Mouse (Mus musculus) limb, embryonic 11.5 days (tissue): ENCODE measurements around the gene Wfdc1. TPM values are rescaled to one million over a fixed set of nuclear protein-coding genes. Genes with fewer than 3 reads are reported as not detected.

Source experiments
- ATAC-seq: fragments of 200-750 bp; cut with Nextera tagmentation; 2 replicates; pipeline ENCODE4 v1.8.0; 2017; ENCODE audit warnings: low read depth; ENCODE audit not compliant: insufficient number of reproducible peaks, low FRiP score, low TSS enrichment
- DNase-seq: peaks from one replicate; pipeline ENCODE4 v3.0.0-alpha.2; 2015; ENCODE audit warnings: low spot score
- H3K27ac ChIP-seq: fragments of 300-500 bp; sonication (generic); replicated peaks from 2 replicates; pipeline ENCODE4 v1.5.1; 2014; ENCODE audit warnings: low read depth, mild to moderate bottlenecking, low read length
- H3K27me3 ChIP-seq: fragments of 300-500 bp; sonication (generic); 2 replicates; pipeline ENCODE4 v1.6.1; 2014; ENCODE audit warnings: mild to moderate bottlenecking, low read length, mixed read lengths; ENCODE audit not compliant: control insufficient read depth, insufficient read depth
- H3K36me3 ChIP-seq: fragments of 300-500 bp; sonication (generic); 2 replicates; pipeline ENCODE4 v1.6.1; 2014; ENCODE audit warnings: mild to moderate bottlenecking, low read length, moderate library complexity, mixed read lengths; ENCODE audit not compliant: control insufficient read depth, insufficient read depth
- H3K4me1 ChIP-seq: fragments of 300-500 bp; sonication (generic); 2 replicates; pipeline ENCODE4 v1.6.1; 2014; ENCODE audit warnings: low read length, mixed read lengths; ENCODE audit not compliant: control insufficient read depth, insufficient read depth
- H3K4me2 ChIP-seq: fragments of 300-500 bp; sonication (generic); 2 replicates; pipeline ENCODE4 v1.6.1; 2014; ENCODE audit warnings: low read depth, mild to moderate bottlenecking, moderate library complexity; ENCODE audit not compliant: severe bottlenecking
- H3K4me3 ChIP-seq: fragments of 300-500 bp; sonication (generic); 2 replicates; pipeline ENCODE4 v1.5.1; 2014; ENCODE audit warnings: low read depth, low read length
- H3K9ac ChIP-seq: fragments of 300-500 bp; sonication (generic); 2 replicates; pipeline ENCODE4 v1.6.1; 2014; ENCODE audit warnings: mild to moderate bottlenecking, low read length
- H3K9me3 ChIP-seq: fragments of 300-500 bp; sonication (generic); 2 replicates; pipeline ENCODE4 v1.6.1; 2016; ENCODE audit warnings: low read length; ENCODE audit not compliant: control insufficient read depth
- WGBS: fragments of 180-500 bp; shearing (Covaris S2); extraction: QIAGEN DNeasy Blood & Tissue Kit; methylation state at CpG from one replicate; pipeline ENCODE4 v1.1.7; 2014; 5-methylcytosine and 5-hydroxymethylcytosine counted together
- polyA plus RNA-seq: library from polyadenylated mRNA; unstranded; fragments of >200 nt; fragmentation: Nextera tagmentation; extraction: Ambion mirVana; gene quantifications from 2 replicates; pipeline ENCODE4 v1.2.1, GENCODE M21; 2014

Gene Wfdc1
- polyA plus RNA-seq, 1 experiment from 2014 or later, result not detected

DNA sequence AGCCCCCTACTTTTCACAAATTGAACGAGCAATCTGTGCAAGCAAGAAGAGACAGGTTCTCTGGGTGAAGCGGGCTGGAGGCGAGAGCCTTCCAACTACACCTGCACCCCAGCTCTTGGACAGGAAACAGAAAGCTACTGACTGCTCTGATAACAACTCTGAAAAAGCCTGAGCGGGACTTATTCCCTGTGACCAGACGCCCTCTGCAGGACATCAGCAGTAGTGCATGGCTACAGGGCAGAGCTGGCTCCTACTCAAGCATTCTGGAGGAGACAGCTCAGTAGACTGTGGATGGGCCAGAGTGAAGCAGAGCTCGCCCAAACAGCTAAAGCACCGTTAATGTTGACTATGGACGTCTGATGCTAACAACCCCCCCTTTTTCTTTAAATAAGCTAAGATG lies 10.2 kb downstream of the Wfdc1 start:
- WGBS, result 23% methylated on average over 8 of the region's 8 CpGs
- H3K9me3 ChIP-seq, result no peaks in the 10 kb centered on the region
- no peak overlapping the region for H3K9ac ChIP-seq
- ATAC-seq (no peak), DNase-seq (peak; percentile 92)
- H3K27me3 ChIP-seq, result no peaks in the 10 kb centered on the region
- H3K27ac ChIP-seq, result no peak overlapping the region
- H3K36me3 ChIP-seq, result no peaks in the 10 kb centered on the region
- H3K4me3 ChIP-seq, result no peak overlapping the region
- no peak overlapping the region for H3K4me2 ChIP-seq
- H3K4me1 ChIP-seq, result no peaks in the 10 kb centered on the region

DNA sequence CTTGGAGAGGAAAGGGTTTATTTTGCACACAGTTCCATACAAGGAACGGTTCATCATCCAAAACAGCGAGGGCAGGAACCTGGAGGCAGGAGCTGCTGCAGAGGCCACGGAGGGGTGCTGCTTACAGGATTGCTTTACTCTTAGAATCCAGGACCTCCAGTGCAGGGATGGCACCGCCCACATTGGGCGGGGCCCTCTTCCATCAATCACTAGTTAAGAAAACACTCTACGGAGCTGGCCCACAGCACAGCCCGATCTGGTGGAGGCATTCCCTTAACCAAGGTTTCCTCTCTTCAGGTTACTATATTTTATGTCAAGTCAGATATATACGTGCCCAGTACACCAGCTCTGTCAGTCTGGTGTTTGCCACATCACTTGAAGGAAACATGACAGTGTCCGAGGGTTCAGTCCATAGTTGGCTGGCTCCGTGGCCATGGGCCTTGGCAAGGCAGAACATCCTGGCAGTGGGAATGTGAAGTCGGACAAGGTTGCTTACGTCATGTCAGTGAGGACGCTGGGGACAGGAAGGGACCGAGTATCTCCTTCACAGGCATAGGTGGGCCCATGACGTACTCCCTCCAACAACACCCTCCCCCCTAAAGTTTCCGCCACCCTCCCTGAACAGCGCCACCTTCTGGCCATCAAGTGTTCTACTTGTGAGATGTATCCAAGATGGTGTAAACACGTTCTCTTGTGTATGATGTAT lies 12.1 kb downstream of the Wfdc1 start:
- H3K4me3 ChIP-seq, result no peak overlapping the region
- H3K4me2 ChIP-seq, result no peak overlapping the region
- no peaks in the 10 kb centered on the region for H3K36me3 ChIP-seq
- H3K27me3 ChIP-seq, result no peaks in the 10 kb centered on the region
- H3K9me3 ChIP-seq, result no peaks in the 10 kb centered on the region
- H3K27ac ChIP-seq, result no peak overlapping the region
- WGBS, result 10% methylated on average over 18 of the region's 18 CpGs
- H3K4me1 ChIP-seq, result no peaks in the 10 kb centered on the region
- no peak overlapping the region for H3K9ac ChIP-seq
- DNase-seq (peak; percentile 68), ATAC-seq (no peak)

DNA sequence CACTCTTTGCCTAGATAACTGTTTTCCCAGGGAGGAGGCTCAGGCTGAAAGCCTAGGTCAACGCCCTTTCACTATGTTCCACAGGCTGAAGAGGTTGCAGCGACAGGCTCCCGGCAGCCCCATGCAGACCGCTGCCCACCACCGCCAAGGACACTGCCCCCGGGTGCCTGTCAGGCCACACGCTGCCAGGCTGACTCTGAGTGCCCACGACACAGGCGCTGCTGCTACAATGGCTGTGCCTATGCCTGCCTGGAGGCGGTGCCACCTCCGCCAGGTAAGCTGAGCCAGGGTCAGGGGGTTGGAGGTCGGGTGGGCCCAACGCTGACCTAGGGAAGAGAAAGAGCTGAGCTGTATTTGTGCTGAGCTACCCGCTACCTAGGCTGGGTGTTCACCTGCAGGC lies 13.0 kb downstream of the Wfdc1 start:
- Histone ChIP-seq H3K9me3 (no peaks in the 10 kb centered on the region), H3K4me2 (no peak overlapping the region), H3K27ac (no peak overlapping the region), H3K27me3 (no peaks in the 10 kb centered on the region), H3K36me3 (no peaks in the 10 kb centered on the region), H3K4me1 (no peaks in the 10 kb centered on the region), H3K9ac (no peak overlapping the region), H3K4me3 (no peak overlapping the region)
- 71% methylated on average over 14 of the region's 14 CpGs for WGBS
- no peak for DNase-seq
- no peak for ATAC-seq

DNA sequence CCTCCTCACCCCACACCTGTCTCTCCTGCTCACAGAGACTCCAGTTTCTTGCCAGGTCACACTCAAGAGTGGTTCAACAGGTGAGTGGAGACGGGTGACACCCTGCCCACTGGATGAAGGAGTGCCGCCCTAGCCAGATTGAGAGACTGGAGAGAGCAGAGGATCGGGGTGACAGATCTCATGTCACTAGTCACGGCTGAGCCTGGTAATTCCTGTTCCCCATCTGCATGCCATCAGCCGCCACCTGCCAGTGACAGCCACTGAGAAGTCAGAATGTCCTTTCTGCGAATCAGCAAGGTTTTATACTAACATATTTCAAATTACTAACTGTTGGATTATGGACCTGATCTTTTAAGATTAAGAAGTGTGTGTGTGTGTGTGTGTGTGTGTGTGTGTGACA lies 24.4 kb downstream of the Wfdc1 start:
- Histone ChIP-seq H3K9ac (no peak overlapping the region), H3K27me3 (no peaks in the 10 kb centered on the region), H3K4me3 (no peak overlapping the region), H3K36me3 (no peaks in the 10 kb centered on the region), H3K4me1 (no peaks in the 10 kb centered on the region; the same call in 1 of the 2 replicates), H3K9me3 (no peaks in the 10 kb centered on the region), H3K4me2 (no peak overlapping the region), H3K27ac (no peak overlapping the region)
- DNase-seq (no peak), ATAC-seq (no peak)
- WGBS, result 57% methylated on average over 6 of the region's 6 CpGs

DNA sequence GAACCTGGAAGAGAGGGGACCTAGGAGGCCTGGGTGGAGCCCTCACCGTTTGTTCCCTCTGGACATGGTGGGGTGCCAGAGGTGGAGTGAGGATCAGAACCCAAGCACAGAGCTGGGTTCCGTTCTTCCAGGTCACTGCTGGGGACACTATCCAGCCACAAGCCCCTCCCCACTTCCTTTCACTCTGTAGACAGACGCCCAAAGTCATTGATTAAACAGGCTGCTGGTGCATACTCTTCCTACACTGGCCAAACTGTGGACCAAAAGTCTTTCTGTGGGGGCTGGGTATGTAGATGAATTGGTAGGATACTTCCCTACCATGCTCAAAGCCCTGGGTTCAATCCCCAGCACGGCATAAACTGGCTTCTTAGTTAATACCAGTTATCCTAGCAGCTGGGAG lies 25.8 kb downstream of the Wfdc1 start:
- Histone ChIP-seq H3K4me3 (no peak overlapping the region), H3K4me2 (no peak overlapping the region), H3K27me3 (no peaks in the 10 kb centered on the region), H3K9me3 (no peaks in the 10 kb centered on the region), H3K9ac (no peak overlapping the region), H3K27ac (no peak overlapping the region), H3K4me1 (no peaks in the 10 kb centered on the region; the same call in 1 of the 2 replicates), H3K36me3 (no peaks in the 10 kb centered on the region)
- ATAC-seq (no peak), DNase-seq (no peak)
- 86% methylated on average over 4 of the region's 4 CpGs for WGBS

DNA sequence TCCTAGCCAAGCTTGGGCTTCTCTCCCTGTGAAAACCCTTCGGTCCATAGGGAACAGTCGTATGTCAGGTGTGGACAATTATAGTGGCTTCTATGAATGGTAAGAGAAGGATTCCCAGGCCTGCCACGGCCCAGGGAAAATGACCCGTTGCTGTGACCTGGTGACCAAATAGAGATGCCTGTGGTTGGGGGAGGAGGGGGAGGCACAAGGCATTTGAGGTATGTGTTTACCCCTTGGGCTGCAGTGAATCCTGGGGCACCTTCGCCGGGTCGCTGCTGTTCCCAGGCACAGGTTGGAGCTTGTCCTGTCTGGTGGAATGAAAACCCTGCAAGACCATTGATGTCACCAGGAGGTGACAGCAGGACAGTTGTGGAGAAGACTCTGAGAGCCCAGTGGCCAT lies 28.5 kb downstream of the Wfdc1 start:
- H3K36me3 ChIP-seq, result no peaks in the 10 kb centered on the region
- H3K27ac ChIP-seq, result no peak overlapping the region
- no peak overlapping the region for H3K9ac ChIP-seq
- ATAC-seq (no peak), DNase-seq (no peak)
- peaks cover 15% of the 10 kb centered on the region for H3K27me3 ChIP-seq
- H3K4me3 ChIP-seq, result no peak overlapping the region
- no peak overlapping the region for H3K4me2 ChIP-seq
- no peaks in the 10 kb centered on the region for H3K4me1 ChIP-seq
- WGBS, result 76% methylated on average over 7 of the region's 7 CpGs
- H3K9me3 ChIP-seq, result no peaks in the 10 kb centered on the region

DNA sequence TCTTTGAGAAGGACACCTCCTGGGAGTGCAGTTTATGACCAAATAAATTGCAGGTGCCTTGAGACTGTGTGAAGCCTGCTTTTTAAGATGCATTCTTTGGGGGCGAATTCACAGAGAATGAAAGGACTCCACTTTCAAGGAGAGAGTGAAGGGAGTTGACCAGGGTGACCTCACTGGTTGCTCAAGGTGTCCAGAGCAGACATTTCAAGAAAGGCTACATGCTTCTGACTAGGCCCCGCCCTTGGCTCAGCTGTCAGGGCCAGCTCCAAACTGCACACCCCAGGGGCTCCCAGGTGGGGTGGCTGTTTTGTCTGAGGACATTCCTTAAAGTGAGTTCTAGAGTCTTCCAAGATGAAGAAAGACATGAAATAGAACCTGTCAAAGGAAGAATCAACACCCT lies 31.0 kb downstream of the Wfdc1 start:
- Histone ChIP-seq H3K36me3 (no peaks in the 10 kb centered on the region), H3K27ac (no peak overlapping the region), H3K4me1 (no peaks in the 10 kb centered on the region), H3K4me3 (no peak overlapping the region), H3K9ac (no peak overlapping the region), H3K4me2 (no peak overlapping the region), H3K27me3 (peaks cover 35% of the 10 kb centered on the region), H3K9me3 (no peaks in the 10 kb centered on the region)
- 72% methylated on average over 2 of the region's 2 CpGs for WGBS
- DNase-seq, result no peak
- ATAC-seq, result no peak

DNA sequence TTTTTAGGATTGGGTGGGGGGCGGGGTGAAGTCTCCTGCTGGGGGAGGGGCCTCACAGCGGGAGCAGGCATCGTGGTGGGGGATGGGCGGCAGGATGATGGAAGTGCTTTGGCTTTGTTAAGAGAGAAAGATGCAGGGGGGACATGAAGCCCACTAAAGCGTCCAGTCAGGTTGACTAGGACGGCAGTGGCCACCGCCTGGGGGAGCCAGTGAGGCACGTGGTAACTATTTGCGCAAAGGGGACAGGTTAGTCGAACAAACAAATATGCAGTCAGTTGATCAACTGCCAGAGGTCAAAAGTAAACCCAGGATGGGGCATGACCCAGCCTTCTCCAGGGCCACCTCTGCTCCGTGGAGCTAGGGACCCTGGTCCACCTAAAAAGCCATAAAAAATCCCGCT lies 32.8 kb downstream of the Wfdc1 start:
- WGBS, result under 1% methylated on average over 12 of the region's 12 CpGs
- H3K36me3 ChIP-seq, result no peaks in the 10 kb centered on the region
- no peak overlapping the region for H3K4me3 ChIP-seq
- H3K9me3 ChIP-seq, result no peaks in the 10 kb centered on the region
- ATAC-seq (no peak), DNase-seq (peak; percentile 70)
- no peaks in the 10 kb centered on the region for H3K4me1 ChIP-seq
- no peak overlapping the region for H3K27ac ChIP-seq
- H3K9ac ChIP-seq, result no peak overlapping the region
- H3K27me3 ChIP-seq, result peaks cover 36% of the 10 kb centered on the region
- peak overlapping the region; percentile 20 for H3K4me2 ChIP-seq
